Mouse (Mus musculus): ENCODE results near the gene Plekhg1. TPM values are rescaled to one million over a fixed set of nuclear protein-coding genes. Genes with fewer than 3 reads are reported as not detected.

The Plekhg1 gene
- polyA plus RNA-seq, 1 experiment from 2014 or later = 7.6 TPM

GRCm38 (mm10) chr10:3722339-3722738 is 17.8 kb upstream of the Plekhg1 start:
- WGBS = 57% methylated on average over 2 of the region's 2 CpGs
- H3K9ac ChIP-seq (ENCODE audit: low read length) = no peak overlapping the region
- H3K9me3 ChIP-seq (ENCODE audit: control insufficient read depth, low read length) = no peaks in the 10 kb centered on the region
- no peak overlapping the region for H3K4me3 ChIP-seq (ENCODE audit: control insufficient read depth in 1 of 2, insufficient read depth in 1 of 2, low read depth in 1 of 2, low read length in 2 of 2)
- H3K27me3 ChIP-seq (ENCODE audit: control insufficient read depth, insufficient read depth, low read length) = no peaks in the 10 kb centered on the region
- no peak for ATAC-seq (ENCODE audit: insufficient number of reproducible peaks, insufficient read depth, low FRiP score, low read depth)
- H3K27ac ChIP-seq (replicated peaks in 1 of 2; ENCODE audit: control insufficient read depth in 1 of 2, insufficient read depth in 1 of 2, low read depth in 2 of 2, low read length in 2 of 2) = no peak overlapping the region
- H3K36me3 ChIP-seq (ENCODE audit: control insufficient read depth, insufficient read depth, low read length) = no peaks in the 10 kb centered on the region
- H3K4me1 ChIP-seq (ENCODE audit: control insufficient read depth in 2 of 2, insufficient read depth in 2 of 2, low read length in 2 of 2) = peaks cover 13 to 21% of the 10 kb centered on the region in 2 experiments
- H3K4me2 ChIP-seq (ENCODE audit: low read length) = no peak overlapping the region

- Histone ChIP-seq H3K27ac (replicated peaks in 1 of 2; ENCODE audit: control insufficient read depth in 1 of 2, insufficient read depth in 1 of 2, low read depth in 2 of 2, low read length in 2 of 2) (no peak overlapping the region), H3K9ac (ENCODE audit: low read length) (no peak overlapping the region)
- ATAC-seq (ENCODE audit: insufficient number of reproducible peaks, insufficient read depth, low FRiP score, low read depth) = no peak
Observed at GRCm38 (mm10) chr10:3724665-3725064, 15.5 kb upstream of the Plekhg1 start.

GRCm38 (mm10) chr10:3729666-3730065 is 10.5 kb upstream of the Plekhg1 start:
- H3K27me3 ChIP-seq (ENCODE audit: control insufficient read depth, insufficient read depth, low read length) = no peaks in the 10 kb centered on the region
- ATAC-seq (ENCODE audit: insufficient number of reproducible peaks, insufficient read depth, low FRiP score, low read depth) = no peak
- 69% methylated on average over 3 of the region's 3 CpGs for WGBS

More at GRCm38 (mm10) chr10:3724665-3725064, 15.5 kb upstream of the Plekhg1 start:
- Histone ChIP-seq H3K4me1 (ENCODE audit: control insufficient read depth in 2 of 2, insufficient read depth in 2 of 2, low read length in 2 of 2) (peaks cover 3 to 9% of the 10 kb centered on the region in 2 experiments), H3K36me3 (ENCODE audit: control insufficient read depth, insufficient read depth, low read length) (no peaks in the 10 kb centered on the region), H3K9me3 (ENCODE audit: control insufficient read depth, low read length) (no peaks in the 10 kb centered on the region), H3K27me3 (ENCODE audit: control insufficient read depth, insufficient read depth, low read length) (no peaks in the 10 kb centered on the region), H3K4me3 (ENCODE audit: control insufficient read depth in 1 of 2, insufficient read depth in 1 of 2, low read depth in 1 of 2, low read length in 2 of 2) (no peak overlapping the region), H3K4me2 (ENCODE audit: low read length) (no peak overlapping the region)
- 60% methylated on average over 1 of the region's 1 CpGs for WGBS

GRCm38 (mm10) chr10:3730314-3730713 is 9.8 kb upstream of the Plekhg1 start:
- Histone ChIP-seq H3K4me2 (ENCODE audit: low read length) (no peak overlapping the region), H3K4me3 (ENCODE audit: control insufficient read depth in 1 of 2, insufficient read depth in 1 of 2, low read depth in 1 of 2, low read length in 2 of 2) (no peak overlapping the region), H3K4me1 (ENCODE audit: control insufficient read depth in 2 of 2, insufficient read depth in 2 of 2, low read length in 2 of 2) (no peaks in the 10 kb centered on the region), H3K9ac (ENCODE audit: low read length) (no peak overlapping the region), H3K36me3 (ENCODE audit: control insufficient read depth, insufficient read depth, low read length) (no peaks in the 10 kb centered on the region), H3K9me3 (ENCODE audit: control insufficient read depth, low read length) (no peaks in the 10 kb centered on the region), H3K27ac (replicated peaks in 1 of 2; ENCODE audit: control insufficient read depth in 1 of 2, insufficient read depth in 1 of 2, low read depth in 2 of 2, low read length in 2 of 2) (no peak overlapping the region), H3K27me3 (ENCODE audit: control insufficient read depth, insufficient read depth, low read length) (no peaks in the 10 kb centered on the region)
- WGBS = 49% methylated on average over 4 of the region's 4 CpGs
- no peak for ATAC-seq (ENCODE audit: insufficient number of reproducible peaks, insufficient read depth, low FRiP score, low read depth)

More at GRCm38 (mm10) chr10:3729666-3730065, 10.5 kb upstream of the Plekhg1 start:
- Histone ChIP-seq H3K4me2 (ENCODE audit: low read length) (no peak overlapping the region), H3K27ac (replicated peaks in 1 of 2; ENCODE audit: control insufficient read depth in 1 of 2, insufficient read depth in 1 of 2, low read depth in 2 of 2, low read length in 2 of 2) (no peak overlapping the region), H3K4me3 (ENCODE audit: control insufficient read depth in 1 of 2, insufficient read depth in 1 of 2, low read depth in 1 of 2, low read length in 2 of 2) (no peak overlapping the region), H3K36me3 (ENCODE audit: control insufficient read depth, insufficient read depth, low read length) (no peaks in the 10 kb centered on the region), H3K4me1 (ENCODE audit: control insufficient read depth in 2 of 2, insufficient read depth in 2 of 2, low read length in 2 of 2) (no peaks in the 10 kb centered on the region), H3K9me3 (ENCODE audit: control insufficient read depth, low read length) (no peaks in the 10 kb centered on the region), H3K9ac (ENCODE audit: low read length) (no peak overlapping the region)

- no peak overlapping the region for H3K4me3 ChIP-seq (ENCODE audit: control insufficient read depth in 1 of 2, insufficient read depth in 1 of 2, low read depth in 1 of 2, low read length in 2 of 2)
- no peak overlapping the region for H3K9ac ChIP-seq (ENCODE audit: low read length)
- WGBS = 70% methylated on average over 3 of the region's 3 CpGs
- H3K4me1 ChIP-seq (ENCODE audit: control insufficient read depth in 2 of 2, insufficient read depth in 2 of 2, low read length in 2 of 2) = no peaks in the 10 kb centered on the region
- H3K27ac ChIP-seq (replicated peaks in 1 of 2; ENCODE audit: control insufficient read depth in 1 of 2, insufficient read depth in 1 of 2, low read depth in 2 of 2, low read length in 2 of 2) = no peak overlapping the region
- H3K9me3 ChIP-seq (ENCODE audit: control insufficient read depth, low read length) = no peaks in the 10 kb centered on the region
- ATAC-seq (ENCODE audit: insufficient number of reproducible peaks, insufficient read depth, low FRiP score, low read depth) = no peak
- no peaks in the 10 kb centered on the region for H3K27me3 ChIP-seq (ENCODE audit: control insufficient read depth, insufficient read depth, low read length)
- H3K36me3 ChIP-seq (ENCODE audit: control insufficient read depth, insufficient read depth, low read length) = no peaks in the 10 kb centered on the region
- H3K4me2 ChIP-seq (ENCODE audit: low read length) = no peak overlapping the region
Observed at GRCm38 (mm10) chr10:3737034-3737433, 3.1 kb upstream of the Plekhg1 start.

GRCm38 (mm10) chr10:3740504-3741388 is 582 bp downstream of the Plekhg1 start:
- under 1% methylated on average over 36 of the region's 47 CpGs for WGBS
- H3K4me2 ChIP-seq (ENCODE audit: low read length) = peak overlapping the region; percentile 99
- no peaks in the 10 kb centered on the region for H3K36me3 ChIP-seq (ENCODE audit: control insufficient read depth, insufficient read depth, low read length)
- H3K27me3 ChIP-seq (ENCODE audit: control insufficient read depth, insufficient read depth, low read length) = no peaks in the 10 kb centered on the region
- peaks cover 0 to 2% of the 10 kb centered on the region in 2 experiments; a peak in 1 of 4 replicates for H3K4me1 ChIP-seq (ENCODE audit: control insufficient read depth in 2 of 2, insufficient read depth in 2 of 2, low read length in 2 of 2)
- H3K4me3 ChIP-seq (ENCODE audit: control insufficient read depth in 1 of 2, insufficient read depth in 1 of 2, low read depth in 1 of 2, low read length in 2 of 2) = peak overlapping the region; percentile 77 to 83
- peak overlapping the region; percentile 81 to 88 for H3K27ac ChIP-seq (replicated peaks in 1 of 2; ENCODE audit: control insufficient read depth in 1 of 2, insufficient read depth in 1 of 2, low read depth in 2 of 2, low read length in 2 of 2)
- peak; percentile 58 for ATAC-seq (ENCODE audit: insufficient number of reproducible peaks, insufficient read depth, low FRiP score, low read depth)
- H3K9ac ChIP-seq (ENCODE audit: low read length) = peak overlapping the region; percentile 87
- no peaks in the 10 kb centered on the region for H3K9me3 ChIP-seq (ENCODE audit: control insufficient read depth, low read length)

- Histone ChIP-seq H3K27ac (replicated peaks in 1 of 2; ENCODE audit: control insufficient read depth in 1 of 2, insufficient read depth in 1 of 2, low read depth in 2 of 2, low read length in 2 of 2) (0 out of 4 replicates have a peak overlapping the region, but pooled peaks have one; percentile 29 to 50), H3K9ac (ENCODE audit: low read length) (no peak overlapping the region), H3K4me2 (ENCODE audit: low read length) (peak overlapping the region; percentile 99), H3K27me3 (ENCODE audit: control insufficient read depth, insufficient read depth, low read length) (no peaks in the 10 kb centered on the region), H3K4me3 (ENCODE audit: control insufficient read depth in 1 of 2, insufficient read depth in 1 of 2, low read depth in 1 of 2, low read length in 2 of 2) (peak overlapping the region; percentile 42 to 77), H3K36me3 (ENCODE audit: control insufficient read depth, insufficient read depth, low read length) (no peaks in the 10 kb centered on the region), H3K9me3 (ENCODE audit: control insufficient read depth, low read length) (no peaks in the 10 kb centered on the region), H3K4me1 (ENCODE audit: control insufficient read depth in 2 of 2, insufficient read depth in 2 of 2, low read length in 2 of 2) (peaks cover under 1 to 4% of the 10 kb centered on the region in 2 experiments; a peak in 1 of 4 replicates)
- WGBS = 9% methylated on average over 5 of the region's 5 CpGs
- no peak for ATAC-seq (ENCODE audit: insufficient number of reproducible peaks, insufficient read depth, low FRiP score, low read depth)
Observed at GRCm38 (mm10) chr10:3741791-3742190, 1.6 kb downstream of the Plekhg1 start.
